Mouse (Mus musculus): Measurements from ENCODE around the gene Gsx2. TPM values are rescaled to one million over a fixed set of nuclear protein-coding genes. Genes with fewer than 3 reads are reported as not detected.

Gene Gsx2
- polyA plus RNA-seq, 1 experiment from 2014 or later = 20.1 TPM

DNA sequence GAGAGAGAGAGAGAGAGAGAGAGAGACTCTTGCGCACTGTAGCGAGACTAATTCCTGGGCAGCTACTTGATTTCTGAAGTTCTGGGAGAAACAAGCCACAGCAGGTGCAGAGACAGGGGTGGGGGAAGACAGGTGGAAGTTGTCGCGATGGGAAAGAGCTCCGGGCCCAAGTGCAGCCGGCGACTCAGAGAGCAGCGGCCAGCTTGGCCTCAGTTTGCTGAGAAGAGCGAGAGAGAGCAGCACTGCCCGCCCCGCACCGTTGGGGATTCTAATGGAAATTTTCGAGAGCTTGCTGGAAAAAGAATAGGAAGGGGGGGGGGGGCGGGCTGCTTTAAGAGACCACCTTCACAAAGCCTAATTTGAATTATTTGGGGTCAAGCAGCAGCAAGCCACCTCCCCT, 7.7 kb downstream of the Gsx2 start:
- Histone ChIP-seq H3K27ac (ENCODE audit: low read depth, low read length) (0 out of 2 replicates have a peak overlapping the region, but pooled peaks have one; percentile 41), H3K9ac (ENCODE audit: low read length) (no peak overlapping the region; the same call in 1 of the 2 replicates), H3K9me3 (ENCODE audit: control insufficient read depth, low read length) (no peaks in the 10 kb centered on the region), H3K4me3 (ENCODE audit: low read depth, low read length) (no peak overlapping the region), H3K27me3 (ENCODE audit: control insufficient read depth, insufficient read depth, low read length) (peaks cover 92% of the 10 kb centered on the region), H3K36me3 (ENCODE audit: control insufficient read depth, insufficient read depth, low read length) (no peaks in the 10 kb centered on the region), H3K4me2 (ENCODE audit: low read depth, low read length, severe bottlenecking) (peak overlapping the region; percentile 35; the same call in 1 of the 2 replicates), H3K4me1 (replicated peaks; ENCODE audit: control insufficient read depth, insufficient read depth, low read length) (peaks cover 26% of the 10 kb centered on the region)
- 0% methylated on average over 13 of the region's 14 CpGs for WGBS
- no peak for ATAC-seq (replicated peaks; ENCODE audit: low FRiP score)
- DNase-seq (ENCODE audit: low spot score) = peak; percentile 70

DNA sequence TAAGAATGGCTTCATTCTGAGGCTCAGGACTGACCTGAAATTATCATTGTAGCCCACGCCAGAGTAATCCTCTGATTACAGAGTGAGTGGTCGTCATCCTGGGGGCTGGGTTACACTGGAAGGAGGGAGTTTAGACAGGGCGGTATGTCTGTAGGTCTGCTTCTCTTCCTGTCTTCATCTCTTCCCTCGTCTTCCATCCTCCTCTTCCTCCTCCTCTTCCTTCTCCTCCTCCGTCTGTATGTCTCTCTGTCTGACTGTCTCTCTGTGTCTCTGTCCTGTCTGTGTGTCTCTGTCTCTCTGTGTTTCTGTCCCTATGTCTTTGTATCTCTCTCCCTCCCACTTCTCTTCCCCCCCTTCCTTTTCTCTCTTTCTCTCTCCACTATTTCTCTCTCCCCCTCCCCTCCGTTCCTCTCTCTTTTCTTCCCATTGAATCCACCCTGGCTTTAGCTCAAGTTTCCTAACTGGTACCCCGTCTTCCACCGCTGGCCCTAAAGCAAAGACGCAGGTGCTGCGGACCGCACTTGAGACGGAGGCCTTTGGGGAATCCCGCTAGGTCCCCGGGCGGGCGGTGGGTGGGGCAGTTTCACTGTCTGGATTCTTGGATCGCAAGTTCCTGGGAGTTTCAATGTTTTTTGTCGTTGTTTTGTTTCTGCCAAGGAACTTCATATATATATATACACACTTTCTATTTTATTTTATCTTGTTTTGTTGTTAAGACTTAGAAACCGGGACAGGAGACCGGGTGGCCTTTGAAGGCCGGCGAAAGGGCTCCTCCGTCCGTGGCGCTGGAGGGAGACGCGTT, 8.4 kb downstream of the Gsx2 start:
- Histone ChIP-seq H3K9me3 (ENCODE audit: control insufficient read depth, low read length) (no peaks in the 10 kb centered on the region), H3K27me3 (ENCODE audit: control insufficient read depth, insufficient read depth, low read length) (peaks cover 91% of the 10 kb centered on the region), H3K36me3 (ENCODE audit: control insufficient read depth, insufficient read depth, low read length) (no peaks in the 10 kb centered on the region), H3K9ac (ENCODE audit: low read length) (no peak overlapping the region; the same call in 1 of the 2 replicates), H3K4me1 (replicated peaks; ENCODE audit: control insufficient read depth, insufficient read depth, low read length) (peaks cover 26% of the 10 kb centered on the region), H3K27ac (ENCODE audit: low read depth, low read length) (peak overlapping the region; percentile 41), H3K4me2 (ENCODE audit: low read depth, low read length, severe bottlenecking) (peak overlapping the region; percentile 35), H3K4me3 (ENCODE audit: low read depth, low read length) (0 out of 2 replicates have a peak overlapping the region, but pooled peaks have one; percentile 5)
- WGBS = under 1% methylated on average over 27 of the region's 27 CpGs
- DNase-seq (ENCODE audit: low spot score) (peak; percentile 72), ATAC-seq (replicated peaks; ENCODE audit: low FRiP score) (no peak)

- Histone ChIP-seq H3K27ac (ENCODE audit: low read depth, low read length) (peak overlapping the region; percentile 51), H3K4me2 (ENCODE audit: low read depth, low read length, severe bottlenecking) (peak overlapping the region; percentile 47; the same call in 1 of the 2 replicates), H3K4me1 (replicated peaks; ENCODE audit: control insufficient read depth, insufficient read depth, low read length) (peaks cover 26% of the 10 kb centered on the region), H3K9me3 (ENCODE audit: control insufficient read depth, low read length) (no peaks in the 10 kb centered on the region), H3K4me3 (ENCODE audit: low read depth, low read length) (peak overlapping the region; percentile 5; the same call in 1 of the 2 replicates), H3K9ac (ENCODE audit: low read length) (no peak overlapping the region; the same call in 1 of the 2 replicates), H3K36me3 (ENCODE audit: control insufficient read depth, insufficient read depth, low read length) (no peaks in the 10 kb centered on the region), H3K27me3 (ENCODE audit: control insufficient read depth, insufficient read depth, low read length) (peaks cover 86% of the 10 kb centered on the region)
- ATAC-seq (replicated peaks; ENCODE audit: low FRiP score) (peak; percentile 25; the same call in 1 of the 2 replicates), DNase-seq (ENCODE audit: low spot score) (no peak)
- WGBS = under 1% methylated on average over 8 of the region's 8 CpGs
These were observed 9.0 kb downstream of the Gsx2 start for GRCm38 (mm10) chr5:75084393-75084870.

GRCm38 (mm10) chr5:75084871-75085520, 9.6 kb downstream of the Gsx2 start:
- H3K27me3 ChIP-seq (ENCODE audit: control insufficient read depth, insufficient read depth, low read length) = peaks cover 86% of the 10 kb centered on the region
- H3K9me3 ChIP-seq (ENCODE audit: control insufficient read depth, low read length) = no peaks in the 10 kb centered on the region
- peak overlapping the region; percentile 51 for H3K27ac ChIP-seq (ENCODE audit: low read depth, low read length)
- WGBS = 1% methylated on average over 25 of the region's 25 CpGs
- peak overlapping the region; percentile 47 for H3K4me2 ChIP-seq (ENCODE audit: low read depth, low read length, severe bottlenecking)
- ATAC-seq (replicated peaks; ENCODE audit: low FRiP score) (peak; percentile 79), DNase-seq (ENCODE audit: low spot score) (peak; percentile 68)
- peaks cover 23% of the 10 kb centered on the region for H3K4me1 ChIP-seq (replicated peaks; ENCODE audit: control insufficient read depth, insufficient read depth, low read length)
- no peaks in the 10 kb centered on the region for H3K36me3 ChIP-seq (ENCODE audit: control insufficient read depth, insufficient read depth, low read length)
- H3K9ac ChIP-seq (ENCODE audit: low read length) = no peak overlapping the region
- H3K4me3 ChIP-seq (ENCODE audit: low read depth, low read length) = peak overlapping the region; percentile 5; the same call in 1 of the 2 replicates

DNA sequence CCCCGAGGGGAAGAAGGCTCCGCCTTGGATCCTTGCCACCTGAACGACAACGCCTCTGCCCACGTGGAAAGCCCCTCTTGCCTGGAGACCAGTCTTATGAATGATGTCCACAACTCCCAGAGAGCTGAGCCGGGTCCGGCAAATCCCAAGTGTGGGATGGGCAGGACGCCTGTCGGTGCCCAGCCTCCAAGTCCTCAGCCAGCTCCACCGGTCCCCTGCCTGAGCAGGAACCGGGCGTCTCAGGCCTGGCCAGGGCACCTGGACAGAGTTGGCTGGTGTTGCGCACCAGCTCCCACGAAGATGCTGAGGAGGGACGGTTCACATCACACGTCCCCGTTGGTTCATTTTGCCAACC, 10.1 kb downstream of the Gsx2 start:
- H3K27ac ChIP-seq (ENCODE audit: low read depth, low read length) = peak overlapping the region; percentile 31; the same call in 1 of the 2 replicates
- DNase-seq (ENCODE audit: low spot score) = peak; percentile 64
- peak overlapping the region; percentile 47; the same call in 1 of the 2 replicates for H3K4me2 ChIP-seq (ENCODE audit: low read depth, low read length, severe bottlenecking)
- under 1% methylated on average over 17 of the region's 17 CpGs for WGBS
- peaks cover 23% of the 10 kb centered on the region for H3K4me1 ChIP-seq (replicated peaks; ENCODE audit: control insufficient read depth, insufficient read depth, low read length)
- no peaks in the 10 kb centered on the region for H3K9me3 ChIP-seq (ENCODE audit: control insufficient read depth, low read length)
- H3K4me3 ChIP-seq (ENCODE audit: low read depth, low read length) = no peak overlapping the region
- peaks cover 81% of the 10 kb centered on the region for H3K27me3 ChIP-seq (ENCODE audit: control insufficient read depth, insufficient read depth, low read length)
- no peaks in the 10 kb centered on the region for H3K36me3 ChIP-seq (ENCODE audit: control insufficient read depth, insufficient read depth, low read length)
- ATAC-seq (replicated peaks; ENCODE audit: low FRiP score) = peak; percentile 63; the same call in 1 of the 2 replicates
- H3K9ac ChIP-seq (ENCODE audit: low read length) = no peak overlapping the region

- 13% methylated on average over 4 of the region's 4 CpGs for WGBS
- Histone ChIP-seq H3K27ac (ENCODE audit: low read depth, low read length) (no peak overlapping the region), H3K4me3 (ENCODE audit: low read depth, low read length) (no peak overlapping the region), H3K9me3 (ENCODE audit: control insufficient read depth, low read length) (no peaks in the 10 kb centered on the region), H3K9ac (ENCODE audit: low read length) (no peak overlapping the region), H3K4me2 (ENCODE audit: low read depth, low read length, severe bottlenecking) (no peak overlapping the region), H3K4me1 (replicated peaks; ENCODE audit: control insufficient read depth, insufficient read depth, low read length) (peaks cover 23% of the 10 kb centered on the region), H3K36me3 (ENCODE audit: control insufficient read depth, insufficient read depth, low read length) (no peaks in the 10 kb centered on the region), H3K27me3 (ENCODE audit: control insufficient read depth, insufficient read depth, low read length) (peaks cover 77% of the 10 kb centered on the region)
- ATAC-seq (replicated peaks; ENCODE audit: low FRiP score) (no peak), DNase-seq (ENCODE audit: low spot score) (no peak)
These were observed 10.5 kb downstream of the Gsx2 start for GRCm38 (mm10) chr5:75085906-75086305.

GRCm38 (mm10) chr5:75106511-75106910, 31.1 kb downstream of the Gsx2 start:
- ATAC-seq (replicated peaks; ENCODE audit: low FRiP score) (no peak), DNase-seq (ENCODE audit: low spot score) (no peak)
- Histone ChIP-seq H3K4me1 (replicated peaks; ENCODE audit: control insufficient read depth, insufficient read depth, low read length) (no peaks in the 10 kb centered on the region), H3K36me3 (ENCODE audit: control insufficient read depth, insufficient read depth, low read length) (no peaks in the 10 kb centered on the region), H3K9ac (ENCODE audit: low read length) (no peak overlapping the region), H3K27me3 (ENCODE audit: control insufficient read depth, insufficient read depth, low read length) (no peaks in the 10 kb centered on the region; the same call in 1 of the 2 replicates), H3K4me3 (ENCODE audit: low read depth, low read length) (no peak overlapping the region), H3K4me2 (ENCODE audit: low read depth, low read length, severe bottlenecking) (no peak overlapping the region), H3K9me3 (ENCODE audit: control insufficient read depth, low read length) (no peaks in the 10 kb centered on the region; the same call in 1 of the 2 replicates), H3K27ac (ENCODE audit: low read depth, low read length) (no peak overlapping the region)
- WGBS = 64% methylated on average over 3 of the region's 3 CpGs

- no peak overlapping the region for H3K4me2 ChIP-seq (ENCODE audit: low read depth, low read length, severe bottlenecking)
- no peak for ATAC-seq (replicated peaks; ENCODE audit: low FRiP score)
- no peak overlapping the region for H3K27ac ChIP-seq (ENCODE audit: low read depth, low read length)
These were observed 34.0 kb downstream of the Gsx2 start for GRCm38 (mm10) chr5:75109368-75109767.

More at GRCm38 (mm10) chr5:75109368-75109767, 34.0 kb downstream of the Gsx2 start:
- H3K9ac ChIP-seq (ENCODE audit: low read length) = no peak overlapping the region
- H3K4me1 ChIP-seq (replicated peaks; ENCODE audit: control insufficient read depth, insufficient read depth, low read length) = no peaks in the 10 kb centered on the region
- H3K4me3 ChIP-seq (ENCODE audit: low read depth, low read length) = no peak overlapping the region
- no peaks in the 10 kb centered on the region for H3K36me3 ChIP-seq (ENCODE audit: control insufficient read depth, insufficient read depth, low read length)
- no peak for DNase-seq (ENCODE audit: low spot score)
- WGBS = 65% methylated on average over 5 of the region's 5 CpGs
- H3K27me3 ChIP-seq (ENCODE audit: control insufficient read depth, insufficient read depth, low read length) = no peaks in the 10 kb centered on the region; the same call in 1 of the 2 replicates
- H3K9me3 ChIP-seq (ENCODE audit: control insufficient read depth, low read length) = no peaks in the 10 kb centered on the region; the same call in 1 of the 2 replicates
